ENCODE assay signal across 8 mouse cellular contexts in the genomic region with DNA sequence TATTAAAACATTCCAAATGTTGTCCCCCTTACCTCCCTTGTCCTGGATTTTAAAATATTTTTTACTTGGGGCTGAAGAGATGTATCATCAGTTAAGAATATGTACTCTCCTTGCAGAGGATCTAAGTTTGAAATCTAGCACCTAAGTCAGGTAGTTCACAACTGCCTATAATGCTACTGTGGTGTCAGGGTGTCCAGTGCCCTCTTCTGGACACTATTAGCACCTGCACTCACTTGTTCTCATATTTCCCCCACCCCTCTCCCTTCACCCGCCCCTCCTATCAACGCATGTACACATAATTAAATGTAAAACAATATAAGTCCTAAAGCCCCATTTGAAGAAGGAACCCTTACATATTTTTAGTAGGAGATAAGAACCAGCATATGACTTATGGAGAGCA. TPM values are rescaled to one million over a fixed set of nuclear protein-coding genes. Genes with fewer than 3 reads are reported as not detected.
DNase-seq lines count a peak whose midpoint lies in the region; ATAC-seq and TF ChIP-seq lines count a peak whose summit lies in the region.

No protein-coding gene starts in this region.

- H3K4me2 ChIP-seq in liver, embryonic 12.5 days, result no peak overlapping the region

- no peak for TF ChIP-seq POLR2A in heart, adult 2 months (IDR thresholded peaks at IDR 0.05; ENCODE audit: insufficient read depth, low read depth, low read length)

- H3K4me1 ChIP-seq in heart, adult 2 months (ENCODE audit: control insufficient read depth, insufficient read depth, low read length), result no peaks in the 10 kb centered on the region
- H3K4me1 ChIP-seq in heart, embryonic 10.5 days, result no peaks in the 10 kb centered on the region
- H3K4me1 ChIP-seq in liver, embryonic 12.5 days, result no peaks in the 10 kb centered on the region
- no peaks in the 10 kb centered on the region for H3K4me1 ChIP-seq in limb, embryonic 10.5 days

- H3K79me2 ChIP-seq in heart, adult 2 months (replicated peaks; ENCODE audit: control insufficient read depth, insufficient read depth, low read length), result no peaks in the 10 kb centered on the region

- intact Hi-C loops in heart, adult 2 months (cut with DNase I), result loop anchor here (10.0 kb wide), 1 partner anchor 139 kb away; no protein-coding TSS in a partner anchor

- DNase-seq in heart, adult 2 months, result no peak
- no peak for DNase-seq in heart, embryonic 10.5 days (ENCODE audit: low spot score)
- peak; percentile 58 for DNase-seq in A20 (ENCODE audit: low read depth, low spot score)
- DNase-seq in adipocyte (ENCODE audit: low spot score), result peak; percentile 17
- no peak for DNase-seq in limb, embryonic 10.5 days (ENCODE audit: low spot score)
- no peak for DNase-seq in frontal cortex, postnatal 14 days (ENCODE audit: low spot score in 2 of 2)

- H3K4me3 ChIP-seq in heart, adult 2 months, result no peak overlapping the region
- H3K4me3 ChIP-seq in heart, embryonic 10.5 days, result no peak overlapping the region
- no peak overlapping the region for H3K4me3 ChIP-seq in liver, embryonic 12.5 days
- H3K4me3 ChIP-seq in limb, embryonic 10.5 days, result no peak overlapping the region

- no peak overlapping the region for H3K9ac ChIP-seq in heart, adult 2 months (ENCODE audit: low read depth, low read length)
- H3K9ac ChIP-seq in liver, embryonic 12.5 days, result no peak overlapping the region

- H3K9me3 ChIP-seq in heart, embryonic 10.5 days, result no peaks in the 10 kb centered on the region
- H3K9me3 ChIP-seq in liver, embryonic 12.5 days (replicated peaks), result no peaks in the 10 kb centered on the region
- H3K9me3 ChIP-seq in limb, embryonic 10.5 days (replicated peaks), result no peaks in the 10 kb centered on the region

- H3K27me3 ChIP-seq in heart, adult 2 months (ENCODE audit: control insufficient read depth, insufficient read depth, low read length), result no peaks in the 10 kb centered on the region
- no peaks in the 10 kb centered on the region for H3K27me3 ChIP-seq in heart, embryonic 10.5 days (ENCODE audit: insufficient read depth, poor library complexity, severe bottlenecking)
- no peaks in the 10 kb centered on the region for H3K27me3 ChIP-seq in liver, embryonic 12.5 days (replicated peaks)
- H3K27me3 ChIP-seq in limb, embryonic 10.5 days (ENCODE audit: low read depth, poor library complexity, severe bottlenecking), result no peaks in the 10 kb centered on the region

- peak; percentile 91 for TF ChIP-seq CTCF in heart, adult 2 months (IDR thresholded peaks at IDR 0.05)

- no peak overlapping the region for H3K27ac ChIP-seq in heart, adult 2 months
- H3K27ac ChIP-seq in heart, embryonic 10.5 days, result no peak overlapping the region
- H3K27ac ChIP-seq in liver, embryonic 12.5 days, result no peak overlapping the region
- H3K27ac ChIP-seq in limb, embryonic 10.5 days, result no peak overlapping the region

- 12% methylated on average over 2 of the region's 2 CpGs for WGBS in heart, adult 2 months
- WGBS in heart, embryonic 10.5 days, result 33% methylated on average over 2 of the region's 2 CpGs
- 31% methylated on average over 2 of the region's 2 CpGs for WGBS in liver, embryonic 12.5 days (ENCODE audit: insufficient replicate concordance)
- WGBS in limb, embryonic 10.5 days, result 46% methylated on average over 2 of the region's 2 CpGs

- no peaks in the 10 kb centered on the region for H3K36me3 ChIP-seq in heart, adult 2 months (ENCODE audit: control insufficient read depth, insufficient read depth, low read length)
- H3K36me3 ChIP-seq in heart, embryonic 10.5 days, result no peaks in the 10 kb centered on the region
- no peaks in the 10 kb centered on the region for H3K36me3 ChIP-seq in liver, embryonic 12.5 days
- no peaks in the 10 kb centered on the region for H3K36me3 ChIP-seq in limb, embryonic 10.5 days

- no peak for TF ChIP-seq EP300 in heart, adult 2 months (IDR thresholded peaks at IDR 0.05; ENCODE audit: insufficient read depth, low read depth, low read length)

- ATAC-seq in liver, embryonic 12.5 days, result peak; percentile 46; the same call in 1 of the 2 replicates
- ATAC-seq in frontal cortex, adult (ENCODE audit: low TSS enrichment), result no peak

RNA-seq across cellular contexts. Expression of a gene that starts 8.3 kb away (rescaled TPM):
- total RNA-seq in heart, adult 2 months (2021), result 100 to 1,000 TPM; 428 to 489 TPM
- 137 and 314 TPM in 2 replicates for polyA plus RNA-seq in heart, adult 2 months (2012; rRNA removed)
- 76.3 and 127 TPM in 2 replicates for polyA plus RNA-seq in heart, embryonic 10.5 days (2016; fragmentation: Nextera tagmentation; extraction: Ambion mirVana)
- 32.1 and 32.9 TPM in 2 replicates for polyA plus RNA-seq in liver, embryonic 12.5 days (2016; fragmentation: Nextera tagmentation; extraction: Ambion mirVana)
- polyA plus RNA-seq in limb, embryonic 10.5 days (2016; fragmentation: Nextera tagmentation; extraction: Ambion mirVana), result 23.6 and 23.7 TPM in 2 replicates

RNA-seq across cellular contexts. Expression of a gene that starts 29.9 kb away (rescaled TPM):
- 10 to 100 TPM; 14.4 to 14.7 TPM for total RNA-seq in heart, adult 2 months (2021)
- polyA plus RNA-seq in heart, adult 2 months (2012; rRNA removed), result 3.6 and 10.7 TPM in 2 replicates
- polyA plus RNA-seq in heart, embryonic 10.5 days (2016; fragmentation: Nextera tagmentation; extraction: Ambion mirVana), result 152 and 184 TPM in 2 replicates
- 128 TPM in 2 replicates for polyA plus RNA-seq in liver, embryonic 12.5 days (2016; fragmentation: Nextera tagmentation; extraction: Ambion mirVana)
- polyA plus RNA-seq in limb, embryonic 10.5 days (2016; fragmentation: Nextera tagmentation; extraction: Ambion mirVana), result 232 and 242 TPM in 2 replicates

RNA-seq across cellular contexts. Expression of a gene that starts 30.2 kb away (rescaled TPM):
- total RNA-seq in heart, adult 2 months (2021), result under 1 TPM; 0.13 to 0.20 TPM
- polyA plus RNA-seq in heart, adult 2 months (2012; rRNA removed), result 0.18 and 0.21 TPM in 2 replicates
- polyA plus RNA-seq in heart, embryonic 10.5 days (2016; fragmentation: Nextera tagmentation; extraction: Ambion mirVana), result 57.1 and 63.0 TPM in 2 replicates
- polyA plus RNA-seq in liver, embryonic 12.5 days (2016; fragmentation: Nextera tagmentation; extraction: Ambion mirVana), result 80.7 and 80.9 TPM in 2 replicates
- 54.2 and 55.5 TPM in 2 replicates for polyA plus RNA-seq in limb, embryonic 10.5 days (2016; fragmentation: Nextera tagmentation; extraction: Ambion mirVana)

Comparison
In these comparisons a context has a peak if more than half of its experiments do, and no peak if none do; other contexts are left out.
1. RNA of a gene that starts 29.9 kb away (polyA plus RNA-seq): 232 to 242 TPM in limb, embryonic 10.5 days, 152 to 184 TPM in heart, embryonic 10.5 days and 128 TPM in liver, embryonic 12.5 days; 3.6 to 10.7 TPM in heart, adult 2 months; every median in the first group is over 10 times any median in the second.
2. RNA of a gene that starts 30.2 kb away (polyA plus RNA-seq): 80.7 to 80.9 TPM in liver, embryonic 12.5 days, 57.1 to 63.0 TPM in heart, embryonic 10.5 days and 54.2 to 55.5 TPM in limb, embryonic 10.5 days; 0.18 to 0.21 TPM in heart, adult 2 months; every median in the first group is over 10 times any median in the second.
3. DNase-seq: peak in A20 (single experiment) and adipocyte (single experiment); none in heart, adult 2 months (0 of 2), heart, embryonic 10.5 days (single experiment), limb, embryonic 10.5 days (single experiment) and frontal cortex, postnatal 14 days (0 of 2).